Mouse (Mus musculus): ENCODE results near the gene Acaa1a.

Acaa1a gene

GRCm38 (mm10) chr9:119339558-119340211 lies at the start of gene Acaa1a:
TSS of gene Acaa1a (plus strand) at chr9:119339676.
- in situ Hi-C loops (cut with MboI; ENCODE audit: low sequenced_read_pairs): no loop called here

GRCm38 (mm10) chr9:119290791-119291190 lies 48.7 kb upstream of the Acaa1a start:
- in situ Hi-C loops (cut with MboI; ENCODE audit: low sequenced_read_pairs): no loop called here

- in situ Hi-C loops (cut with MboI; ENCODE audit: low sequenced_read_pairs): no loop called here
These were observed 41.8 kb upstream of the Acaa1a start for GRCm38 (mm10) chr9:119297696-119298095.

- in situ Hi-C loops (cut with MboI; ENCODE audit: low sequenced_read_pairs): no loop called here
These were observed 40.9 kb upstream of the Acaa1a start for GRCm38 (mm10) chr9:119298563-119298962.

GRCm38 (mm10) chr9:119305863-119306262 lies 33.6 kb upstream of the Acaa1a start:
- in situ Hi-C loops (cut with MboI; ENCODE audit: low sequenced_read_pairs): no loop called here

- in situ Hi-C loops (cut with MboI; ENCODE audit: low sequenced_read_pairs): no loop called here
These were observed 30.4 kb upstream of the Acaa1a start for GRCm38 (mm10) chr9:119309067-119309466.

- in situ Hi-C loops (cut with MboI; ENCODE audit: low sequenced_read_pairs): no loop called here
These were observed 26.4 kb upstream of the Acaa1a start for GRCm38 (mm10) chr9:119313096-119313495.

GRCm38 (mm10) chr9:119318891-119319290 lies 20.6 kb upstream of the Acaa1a start:
- in situ Hi-C loops (cut with MboI; ENCODE audit: low sequenced_read_pairs): no loop called here

GRCm38 (mm10) chr9:119320446-119320845 lies 19.0 kb upstream of the Acaa1a start:
- in situ Hi-C loops (cut with MboI; ENCODE audit: low sequenced_read_pairs): no loop called here

- in situ Hi-C loops (cut with MboI; ENCODE audit: low sequenced_read_pairs): no loop called here
These were observed 18.5 kb upstream of the Acaa1a start for GRCm38 (mm10) chr9:119320946-119321345.

- in situ Hi-C loops (cut with MboI; ENCODE audit: low sequenced_read_pairs): no loop called here
These were observed 17.9 kb upstream of the Acaa1a start for GRCm38 (mm10) chr9:119321392-119322229.

GRCm38 (mm10) chr9:119322289-119323259 lies 16.9 kb upstream of the Acaa1a start, which contains the start of gene Oxsr1:
TSS of gene Oxsr1 (minus strand) at chr9:119322427.
- in situ Hi-C loops (cut with MboI; ENCODE audit: low sequenced_read_pairs): no loop called here

- in situ Hi-C loops (cut with MboI; ENCODE audit: low sequenced_read_pairs): no loop called here
These were observed 16.2 kb upstream of the Acaa1a start for GRCm38 (mm10) chr9:119323260-119323645.

GRCm38 (mm10) chr9:119324130-119324529 lies 15.3 kb upstream of the Acaa1a start:
- in situ Hi-C loops (cut with MboI; ENCODE audit: low sequenced_read_pairs): no loop called here

- in situ Hi-C loops (cut with MboI; ENCODE audit: low sequenced_read_pairs): no loop called here
These were observed 11.0 kb upstream of the Acaa1a start for GRCm38 (mm10) chr9:119328488-119328887.

- in situ Hi-C loops (cut with MboI; ENCODE audit: low sequenced_read_pairs): no loop called here
These were observed 9.1 kb upstream of the Acaa1a start for GRCm38 (mm10) chr9:119330186-119330963.

GRCm38 (mm10) chr9:119334324-119334723 lies 5.2 kb upstream of the Acaa1a start:
- in situ Hi-C loops (cut with MboI; ENCODE audit: low sequenced_read_pairs): no loop called here

GRCm38 (mm10) chr9:119334834-119335233 lies 4.6 kb upstream of the Acaa1a start:
- in situ Hi-C loops (cut with MboI; ENCODE audit: low sequenced_read_pairs): no loop called here

- in situ Hi-C loops (cut with MboI; ENCODE audit: low sequenced_read_pairs): no loop called here
These were observed 3.9 kb upstream of the Acaa1a start for GRCm38 (mm10) chr9:119335571-119335970.

GRCm38 (mm10) chr9:119337842-119338241 lies 1.6 kb upstream of the Acaa1a start:
- in situ Hi-C loops (cut with MboI; ENCODE audit: low sequenced_read_pairs): no loop called here

All from CH12F3 (cell line).